10 mouse cellular contexts compared by ENCODE assay signal in the genomic region with DNA sequence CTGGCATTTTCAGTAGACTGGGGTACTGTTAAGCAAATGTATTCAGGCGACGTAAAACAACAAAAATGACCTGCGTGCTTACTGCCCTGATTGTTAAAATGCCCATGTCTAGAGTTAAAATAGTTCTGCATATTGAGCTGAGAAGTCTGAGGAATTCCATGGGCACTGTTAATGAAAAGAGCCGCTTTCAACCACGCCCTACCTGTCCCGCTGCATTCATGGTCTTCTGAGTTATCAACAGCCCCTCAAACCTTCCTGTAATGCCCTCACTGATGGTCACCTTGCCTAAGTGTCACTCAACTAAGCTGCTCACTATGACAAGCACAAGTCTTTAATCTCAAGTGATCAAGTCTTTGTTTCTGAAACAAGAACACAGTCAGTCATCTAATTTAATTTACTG. TPM values are rescaled to one million over a fixed set of nuclear protein-coding genes. Genes with fewer than 3 reads are reported as not detected.
A peak's percentile ranks its signal among the peaks of the same experiment; 100 is the strongest.
DNase-seq lines count a peak whose midpoint lies in the region; ATAC-seq and TF ChIP-seq lines count a peak whose summit lies in the region.
"Had no signal": no experiment of that assay in that cellular context is flagged by ENCODE, and none has a peak within 500 bp of the region (broad histone marks: within the 10 kb centered on the region; RNA-seq: fewer than 3 reads in every experiment).

No protein-coding gene starts in this region.

- peak overlapping the region; percentile 53 for H3K4me2 ChIP-seq in forebrain, embryonic 12.5 days
- H3K4me2 ChIP-seq in midbrain, embryonic 15.5 days: peak overlapping the region; percentile 67

- ATAC-seq in forebrain, embryonic 12.5 days (ENCODE audit: low FRiP score): no peak
- ATAC-seq in midbrain, embryonic 15.5 days (replicated peaks): no peak
- ATAC-seq: inflammation-experienced regulatory T-cells, adult 6 months had no signal

- no peaks in the 10 kb centered on the region for H3K9me3 ChIP-seq in forebrain, embryonic 12.5 days
- no peaks in the 10 kb centered on the region for H3K9me3 ChIP-seq in midbrain, embryonic 15.5 days

- TF ChIP-seq EP300 in heart, adult 2 months (IDR thresholded peaks at IDR 0.05; ENCODE audit: insufficient read depth, low read depth, low read length): no peak

- no peaks in the 10 kb centered on the region for H3K27me3 ChIP-seq in heart, adult 2 months (ENCODE audit: control insufficient read depth, insufficient read depth, low read length)
- no peaks in the 10 kb centered on the region for H3K27me3 ChIP-seq in forebrain, embryonic 12.5 days
- H3K27me3 ChIP-seq in midbrain, embryonic 15.5 days (replicated peaks): no peaks in the 10 kb centered on the region

- TF ChIP-seq CTCF in heart, adult 2 months (IDR thresholded peaks at IDR 0.05): no peak
- no peak for TF ChIP-seq CTCF in layer of hippocampus, adult 2 months (conservative IDR thresholded peaks at IDR 0.05)

- 54% methylated on average over 6 of the region's 6 CpGs for WGBS in heart, adult 2 months
- WGBS in forebrain, embryonic 12.5 days: 63% methylated on average over 6 of the region's 6 CpGs
- WGBS in midbrain, embryonic 15.5 days: 60% methylated on average over 6 of the region's 6 CpGs

- peaks cover 2% of the 10 kb centered on the region; the same call in 1 of the 2 replicates for H3K79me2 ChIP-seq in heart, adult 2 months (replicated peaks; ENCODE audit: control insufficient read depth, insufficient read depth, low read length)

- peak overlapping the region; percentile 67 for H3K27ac ChIP-seq in heart, adult 2 months
- no peak overlapping the region for H3K27ac ChIP-seq in layer of hippocampus, adult 2 months
- H3K27ac ChIP-seq in forebrain, embryonic 12.5 days: no peak overlapping the region
- peak overlapping the region; percentile 60; the same call in 1 of the 2 replicates for H3K27ac ChIP-seq in midbrain, embryonic 15.5 days

- peak overlapping the region; percentile 5; the same call in 1 of the 2 replicates for H3K9ac ChIP-seq in heart, adult 2 months (ENCODE audit: low read depth, low read length)
- no peak overlapping the region for H3K9ac ChIP-seq in forebrain, embryonic 12.5 days
- no peak overlapping the region for H3K9ac ChIP-seq in midbrain, embryonic 15.5 days

- intact Hi-C loops in heart, adult 2 months (cut with DNase I): no loop called here

- TF ChIP-seq POLR2A in heart, adult 2 months (IDR thresholded peaks at IDR 0.05; ENCODE audit: insufficient read depth, low read depth, low read length): no peak

- peak overlapping the region; percentile 25 for H3K4me3 ChIP-seq in heart, adult 2 months
- peak overlapping the region; percentile 50 for H3K4me3 ChIP-seq in layer of hippocampus, adult 2 months
- no peak overlapping the region for H3K4me3 ChIP-seq in forebrain, embryonic 12.5 days (replicated peaks)
- H3K4me3 ChIP-seq in midbrain, embryonic 15.5 days: peak overlapping the region; percentile 40

- H3K4me1 ChIP-seq in heart, adult 2 months (ENCODE audit: control insufficient read depth, insufficient read depth, low read length): peaks cover 13% of the 10 kb centered on the region
- peaks cover 34% of the 10 kb centered on the region for H3K4me1 ChIP-seq in forebrain, embryonic 12.5 days
- peaks cover 19% of the 10 kb centered on the region for H3K4me1 ChIP-seq in midbrain, embryonic 15.5 days

- no peak for DNase-seq in heart, adult 2 months
- DNase-seq in heart, postnatal 4 days: no peak
- DNase-seq in layer of hippocampus, adult 2 months (ENCODE audit: low spot score in 2 of 2): no peak
- no peak for DNase-seq in layer of hippocampus, postnatal 25 days (ENCODE audit: extremely low spot score in 1 of 2, low spot score in 1 of 2)
- DNase-seq in natural killer cell, adult 2 months (ENCODE audit: low spot score in 2 of 2): no peak
- DNase-seq in cerebellum, postnatal 10 days: no peak
- DNase-seq: B cell, adult 2 months had no signal

- H3K36me3 ChIP-seq in heart, adult 2 months (ENCODE audit: control insufficient read depth, insufficient read depth, low read length): peaks cover 17% of the 10 kb centered on the region
- H3K36me3 ChIP-seq in forebrain, embryonic 12.5 days (replicated peaks): no peaks in the 10 kb centered on the region
- H3K36me3 ChIP-seq in midbrain, embryonic 15.5 days (replicated peaks): no peaks in the 10 kb centered on the region

RNA-seq across cellular contexts. Expression of a gene that starts 12.5 kb away (rescaled TPM):
- 10 to 100 TPM; 52.3 to 55.2 TPM for total RNA-seq in heart, adult 2 months (2021)
- 29.5 and 46.9 TPM in 2 replicates for polyA plus RNA-seq in heart, adult 2 months (2012; rRNA removed)
- total RNA-seq in heart, postnatal 4 days (2021): 100 to 1,000 TPM; 126 to 134 TPM
- 10 to 100 TPM; 56.6 to 58.7 TPM for total RNA-seq in layer of hippocampus, adult 2 months (2021)
- 10 to 100 TPM; 60.1 to 70.2 TPM for total RNA-seq in layer of hippocampus, postnatal 25 days (2021)
- polyA plus RNA-seq in forebrain, embryonic 12.5 days (2016; fragmentation: Nextera tagmentation; extraction: Ambion mirVana): 103 and 104 TPM in 2 replicates
- polyA plus RNA-seq in midbrain, embryonic 15.5 days (2015; fragmentation: Nextera tagmentation; extraction: Ambion mirVana): 120 and 140 TPM in 2 replicates

Comparison
In these comparisons a context has a peak if more than half of its experiments do, and no peak if none do; other contexts are left out.
1. H3K27ac ChIP-seq: peak in heart, adult 2 months (single experiment) and midbrain, embryonic 15.5 days (single experiment); none in layer of hippocampus, adult 2 months (single experiment) and forebrain, embryonic 12.5 days (single experiment).